In genomic region chr11:69070590-69071222, GRCm38 (mm10) we compare ENCODE assay signal across 8 mouse cellular contexts. TPM values are rescaled to one million over a fixed set of nuclear protein-coding genes. Genes with fewer than 3 reads are reported as not detected.
DNase-seq lines count a peak whose midpoint lies in the region; ATAC-seq and TF ChIP-seq lines count a peak whose summit lies in the region.

TSS of gene Tmem107 (plus strand) at chr11:69070806.

- no peak for DNase-seq in Patski (ENCODE audit: low read depth, low spot score)
- peak; percentile 93 to 95 for DNase-seq in cerebellum, postnatal 14 days
- peak; percentile 90 for DNase-seq in frontal cortex, postnatal 25 days (ENCODE audit: low spot score in 2 of 2)
- peak; percentile 93 for DNase-seq in hindbrain, embryonic 14.5 days (ENCODE audit: low spot score)
- peak; percentile 93 for DNase-seq in left cerebral cortex, adult 11 months (ENCODE audit: low spot score)
- peak; percentile 95 to 96 for DNase-seq in lung, postnatal 4 days
- peak; percentile 83 for DNase-seq in retina, postnatal 7 days (ENCODE audit: low read depth, low spot score)
- peak; percentile 83 for DNase-seq in urinary bladder, adult 2 months (ENCODE audit: low spot score)

- H3K4me3 ChIP-seq in hindbrain, embryonic 14.5 days (replicated peaks; ENCODE audit: low read length): peak within 1 kb of the TSS; percentile 55

- POLR2A ChIA-PET in Patski (lab: Charles Lee): interaction anchor here (1.7 kb wide), 1 partner anchor 51 kb away, joined by 9 read pairs; the partner anchor contains the start of gene 9130213A22Rik

- TF ChIP-seq CTCF in Patski (IDR thresholded peaks at IDR 0.05): no peak

- peaks cover 24% of the 10 kb centered on the region for H3K4me1 ChIP-seq in hindbrain, embryonic 14.5 days (replicated peaks; ENCODE audit: control insufficient read depth, insufficient read depth, low read length)

- peak; percentile 41 for ATAC-seq in Patski
- peak; percentile 89 for ATAC-seq in hindbrain, embryonic 14.5 days (ENCODE audit: low FRiP score)

- WGBS in hindbrain, embryonic 14.5 days: under 1% methylated on average over 47 of the region's 47 CpGs

- in situ Hi-C loops in Patski (cut with MboI; ENCODE audit: low pct_unique_long_range_greater_than_20kb): no loop called here

- CTCF ChIA-PET in Patski (lab: Charles Lee): interaction anchor here (0.9 to 1.1 kb wide), 3 partner anchors 22 to 51 kb away, joined by 3 to 4 read pairs (median 3); partner anchors contain the start of gene 9130213A22Rik

- H3K9ac ChIP-seq in hindbrain, embryonic 14.5 days: peak within 1 kb of the TSS; percentile 84

- H3K27ac ChIP-seq in hindbrain, embryonic 14.5 days: peak within 1 kb of the TSS; percentile 91

- no peaks in the 10 kb centered on the region for H3K36me3 ChIP-seq in hindbrain, embryonic 14.5 days (replicated peaks; ENCODE audit: control insufficient read depth, insufficient read depth)

- peak within 1 kb of the TSS; percentile 85 for H3K4me2 ChIP-seq in hindbrain, embryonic 14.5 days (replicated peaks)

- H3K9me3 ChIP-seq in hindbrain, embryonic 14.5 days (ENCODE audit: control insufficient read depth, low read length): no peaks in the 10 kb centered on the region

- no peaks in the 10 kb centered on the region for H3K27me3 ChIP-seq in Patski
- H3K27me3 ChIP-seq in hindbrain, embryonic 14.5 days (ENCODE audit: control insufficient read depth, insufficient read depth, low read length): no peaks in the 10 kb centered on the region

RNA-seq across cellular contexts. Expression of gene Tmem107, which starts in this region (rescaled TPM):
- polyA plus RNA-seq in Patski (2021): 56.9 TPM
- polyA plus RNA-seq in hindbrain, embryonic 14.5 days (2014; fragmentation: Nextera tagmentation; extraction: Ambion mirVana): 40.3 and 40.7 TPM in 2 replicates
- polyA plus RNA-seq in urinary bladder, adult 2 months (2012; rRNA removed): 17.9 and 25.8 TPM in 2 replicates
